Mouse (Mus musculus) embryonic fibroblast, embryonic 13.5 days (primary cell): ENCODE measurements around the gene Kirrel2. TPM values are rescaled to one million over a fixed set of nuclear protein-coding genes. Genes with fewer than 3 reads are reported as not detected.

ENCODE experiments used
- H3K27ac ChIP-seq: 2 replicates; pipeline ENCODE4 v1.5.1; 2012; ENCODE audit warnings: low read length, control low read depth, inconsistent platforms; ENCODE audit not compliant: insufficient read depth
- H3K4me1 ChIP-seq: 2 replicates; pipeline ENCODE4 v1.6.1; 2011; ENCODE audit warnings: low read length; ENCODE audit not compliant: control insufficient read depth, insufficient read depth
- H3K4me3 ChIP-seq: 2 replicates; pipeline ENCODE4 v1.5.1; 2011; ENCODE audit warnings: mild to moderate bottlenecking, control low read depth, low read length; ENCODE audit not compliant: insufficient read depth
- CTCF ChIP-seq: IDR thresholded peaks from 2 replicates; pipeline ENCODE4 v1.5.1; 2011; ENCODE audit warnings: mild to moderate bottlenecking, control low read depth, low read length, moderate library complexity, borderline replicate concordance; ENCODE audit not compliant: insufficient read depth
- POLR2A ChIP-seq: IDR thresholded peaks from 2 replicates; pipeline ENCODE4 v1.6.1; 2011; ENCODE audit warnings: low read depth, mild to moderate bottlenecking, control low read depth, low read length, moderate library complexity
- polyA plus RNA-seq: library from polyadenylated mRNA; stranded (reverse); fragments of >200 nt; gene quantifications from 2 replicates; pipeline ENCODE4 v1.2.4, GENCODE M21; 2011; ENCODE audit warnings: low read depth; ENCODE audit not compliant: missing spikeins, insufficient read length

The Kirrel2 gene
- polyA plus RNA-seq, 1 experiment = not detected

GRCm38 (mm10) chr7:30474999-30475398 is 17.5 kb upstream of the Kirrel2 start:
- H3K27ac ChIP-seq = no peak overlapping the region
- H3K4me3 ChIP-seq = no peak overlapping the region
- no peak for TF ChIP-seq CTCF
- no peak for TF ChIP-seq POLR2A
- no peaks in the 10 kb centered on the region for H3K4me1 ChIP-seq

GRCm38 (mm10) chr7:30472411-30472810 is 14.9 kb upstream of the Kirrel2 start:
- Histone ChIP-seq H3K4me1 (no peaks in the 10 kb centered on the region), H3K4me3 (no peak overlapping the region), H3K27ac (no peak overlapping the region)
- TF ChIP-seq CTCF (peak; percentile 26; the same call in 1 of the 2 replicates), POLR2A (no peak)

GRCm38 (mm10) chr7:30464816-30465300 is 7.4 kb upstream of the Kirrel2 start:
- Histone ChIP-seq H3K4me1 (no peaks in the 10 kb centered on the region), H3K27ac (no peak overlapping the region), H3K4me3 (no peak overlapping the region)
- TF ChIP-seq POLR2A = no peak
- no peak for TF ChIP-seq CTCF

- H3K27ac ChIP-seq = no peak overlapping the region
- TF ChIP-seq CTCF (no peak), POLR2A (no peak)
- H3K4me1 ChIP-seq = no peaks in the 10 kb centered on the region
- H3K4me3 ChIP-seq = no peak overlapping the region
These were observed 6.5 kb upstream of the Kirrel2 start for GRCm38 (mm10) chr7:30463996-30464395.

- H3K4me1 ChIP-seq = no peaks in the 10 kb centered on the region
- no peak overlapping the region for H3K4me3 ChIP-seq
- H3K27ac ChIP-seq = no peak overlapping the region
- TF ChIP-seq CTCF (no peak), POLR2A (no peak)
These were observed 6.1 kb upstream of the Kirrel2 start for GRCm38 (mm10) chr7:30463568-30463967.

GRCm38 (mm10) chr7:30459484-30459883 is 2.0 kb upstream of the Kirrel2 start:
- H3K27ac ChIP-seq = no peak overlapping the region
- TF ChIP-seq POLR2A = no peak
- no peak for TF ChIP-seq CTCF

GRCm38 (mm10) chr7:30456911-30457628 is 420 bp downstream of the Kirrel2 start:
- no peak for TF ChIP-seq POLR2A
- no peak for TF ChIP-seq CTCF
- Histone ChIP-seq H3K4me1 (no peaks in the 10 kb centered on the region), H3K27ac (no peak overlapping the region), H3K4me3 (no peak overlapping the region)

More at GRCm38 (mm10) chr7:30459484-30459883, 2.0 kb upstream of the Kirrel2 start:
- H3K4me3 ChIP-seq = no peak overlapping the region
- H3K4me1 ChIP-seq = no peaks in the 10 kb centered on the region

GRCm38 (mm10) chr7:30456487-30456886 is 1.0 kb downstream of the Kirrel2 start:
- Histone ChIP-seq H3K4me1 (no peaks in the 10 kb centered on the region), H3K27ac (no peak overlapping the region), H3K4me3 (no peak overlapping the region)
- TF ChIP-seq CTCF = no peak
- no peak for TF ChIP-seq POLR2A

- Histone ChIP-seq H3K4me3 (no peak overlapping the region), H3K4me1 (no peaks in the 10 kb centered on the region), H3K27ac (no peak overlapping the region)
- no peak for TF ChIP-seq CTCF
- TF ChIP-seq POLR2A = no peak
These were observed 3.2 kb downstream of the Kirrel2 start for GRCm38 (mm10) chr7:30454259-30454658.

GRCm38 (mm10) chr7:30453766-30454165 is 3.7 kb downstream of the Kirrel2 start:
- no peak overlapping the region for H3K4me3 ChIP-seq
- H3K4me1 ChIP-seq = no peaks in the 10 kb centered on the region
- no peak overlapping the region for H3K27ac ChIP-seq
- TF ChIP-seq POLR2A (no peak), CTCF (no peak)

- Histone ChIP-seq H3K4me1 (no peaks in the 10 kb centered on the region), H3K4me3 (no peak overlapping the region), H3K27ac (no peak overlapping the region)
- no peak for TF ChIP-seq CTCF
- TF ChIP-seq POLR2A = no peak
These were observed 4.2 kb downstream of the Kirrel2 start for GRCm38 (mm10) chr7:30453327-30453726.
